9 mouse cellular contexts compared by ENCODE assay signal in the genomic region with DNA sequence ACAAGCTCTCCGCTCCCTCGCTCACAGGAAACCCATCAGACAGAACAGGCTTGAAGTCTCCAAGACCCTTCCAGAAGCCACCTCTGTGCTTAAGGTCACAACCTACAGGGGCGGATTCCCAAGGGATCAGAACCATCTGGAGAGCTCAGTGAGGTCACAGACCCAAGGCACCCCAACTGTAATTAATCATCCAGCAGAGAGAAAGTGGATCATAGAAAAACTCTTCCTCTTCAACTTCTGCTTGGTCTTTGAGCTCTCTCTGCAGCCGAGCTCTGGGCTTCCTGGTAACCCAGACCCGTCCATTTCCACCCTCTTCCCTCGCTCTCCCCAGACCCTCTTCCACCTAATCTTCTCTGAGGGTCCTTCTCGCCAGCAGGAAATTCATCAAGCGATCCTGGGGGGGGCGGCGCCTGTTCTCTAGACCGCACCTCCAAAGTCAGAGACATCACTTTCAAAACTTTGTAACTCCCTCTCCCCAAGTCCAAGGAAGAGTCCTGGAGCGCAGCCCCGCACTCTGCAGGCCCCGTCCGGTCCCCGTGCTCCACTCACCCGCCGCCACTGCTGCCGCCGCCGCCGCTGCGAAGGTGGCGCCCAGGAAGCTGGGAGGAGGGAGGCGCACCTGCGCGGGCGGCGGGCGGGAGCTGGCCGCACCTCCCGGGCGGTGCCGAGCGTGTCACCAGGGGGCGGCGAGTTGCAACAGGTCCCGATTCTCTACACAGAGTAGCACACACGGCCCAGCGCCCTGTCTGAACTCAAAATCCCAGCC. TPM values are rescaled to one million over a fixed set of nuclear protein-coding genes. Genes with fewer than 3 reads are reported as not detected.
DNase-seq lines count a peak whose midpoint lies in the region; ATAC-seq lines count a peak whose summit lies in the region.
"Had no signal": no experiment of that assay in that cellular context is flagged by ENCODE, and none has a peak within 500 bp of the region (broad histone marks: within the 10 kb centered on the region; RNA-seq: fewer than 3 reads in every experiment).

A gene (minus strand): TSS at position 602 of the 766 bp plus-strand sequence.

- H3K36me3 ChIP-seq in heart, embryonic 11.5 days (ENCODE audit: control insufficient read depth, insufficient read depth, low read length), result no peaks in the 10 kb centered on the region
- H3K36me3 ChIP-seq in hindbrain, embryonic 10.5 days, result no peaks in the 10 kb centered on the region
- H3K36me3 ChIP-seq in limb, embryonic 12.5 days, result no peaks in the 10 kb centered on the region
- no peaks in the 10 kb centered on the region for H3K36me3 ChIP-seq in midbrain, embryonic 11.5 days (ENCODE audit: control insufficient read depth, insufficient read depth, low read length)

- H3K4me3 ChIP-seq in heart, embryonic 11.5 days (ENCODE audit: low read depth, low read length), result peak within 1 kb of the TSS; percentile 65
- peak within 1 kb of the TSS; percentile 70 for H3K4me3 ChIP-seq in hindbrain, embryonic 10.5 days
- peak within 1 kb of the TSS; percentile 60 for H3K4me3 ChIP-seq in limb, embryonic 12.5 days (replicated peaks)
- H3K4me3 ChIP-seq in midbrain, embryonic 11.5 days (ENCODE audit: low read depth, low read length), result peak within 1 kb of the TSS; percentile 43

- ATAC-seq in heart, embryonic 11.5 days (replicated peaks; ENCODE audit: insufficient number of reproducible peaks, low FRiP score, low TSS enrichment), result peak; percentile 31; the same call in 1 of the 2 replicates
- peak; percentile 68 for ATAC-seq in common myeloid progenitor, adult 5-6 weeks (replicated peaks; ENCODE audit: low read depth, poor library complexity, severe bottlenecking)
- peak; percentile 82 for ATAC-seq in limb, embryonic 12.5 days (ENCODE audit: insufficient number of reproducible peaks, insufficient read depth, low FRiP score, low TSS enrichment, low read depth)
- peak; percentile 77 for ATAC-seq in midbrain, embryonic 11.5 days (ENCODE audit: low FRiP score)

- 2% methylated on average over 38 of the region's 40 CpGs for WGBS in heart, embryonic 11.5 days (ENCODE audit: insufficient replicate concordance)
- 3% methylated on average over 40 of the region's 40 CpGs for WGBS in hindbrain, embryonic 10.5 days
- whole genome bisulfite sequencing in limb, embryonic 12.5 days, result 1% methylated on average over 40 of the region's 40 CpGs
- WGBS in midbrain, embryonic 11.5 days, result 4% methylated on average over 35 of the region's 40 CpGs

- H3K4me1 ChIP-seq in heart, embryonic 11.5 days (ENCODE audit: control insufficient read depth, insufficient read depth, low read length), result peaks cover 3% of the 10 kb centered on the region; the same call in 1 of the 2 replicates
- peaks cover 13% of the 10 kb centered on the region for H3K4me1 ChIP-seq in hindbrain, embryonic 10.5 days (replicated peaks)
- H3K4me1 ChIP-seq in limb, embryonic 12.5 days (replicated peaks), result peaks cover 6% of the 10 kb centered on the region; the same call in 1 of the 2 replicates
- peaks cover 2% of the 10 kb centered on the region; the same call in 1 of the 2 replicates for H3K4me1 ChIP-seq in midbrain, embryonic 11.5 days (ENCODE audit: control insufficient read depth, insufficient read depth, low read length)

- DNase-seq in heart, adult 11 months, result no peak
- DNase-seq in hindbrain, embryonic 10.5 days (ENCODE audit: low spot score), result peak; percentile 40
- DNase-seq in midbrain, embryonic 11.5 days (ENCODE audit: low spot score, missing footprints), result peak; percentile 92
- DNase-seq in thymus, postnatal 36 days, result peak; percentile 17 to 28
- DNase-seq in natural killer cell, adult 2 months (ENCODE audit: low spot score in 2 of 2), result no peak

- H3K27ac ChIP-seq in heart, embryonic 11.5 days (ENCODE audit: low read depth, low read length), result no peak within 1 kb of the TSS
- H3K27ac ChIP-seq in hindbrain, embryonic 10.5 days, result peak within 1 kb of the TSS; percentile 81
- peak within 1 kb of the TSS; percentile 8; the same call in 1 of the 2 replicates for H3K27ac ChIP-seq in limb, embryonic 12.5 days
- no peak within 1 kb of the TSS for H3K27ac ChIP-seq in midbrain, embryonic 11.5 days (ENCODE audit: low read depth, low read length)

- H3K27me3 ChIP-seq in heart, embryonic 11.5 days (ENCODE audit: control insufficient read depth, insufficient read depth, low read length), result no peaks in the 10 kb centered on the region
- peaks cover 23% of the 10 kb centered on the region; the same call in 1 of the 2 replicates for H3K27me3 ChIP-seq in hindbrain, embryonic 10.5 days (ENCODE audit: insufficient read depth, poor library complexity, severe bottlenecking)
- peaks cover 26% of the 10 kb centered on the region for H3K27me3 ChIP-seq in limb, embryonic 12.5 days
- H3K27me3 ChIP-seq in midbrain, embryonic 11.5 days (ENCODE audit: control insufficient read depth, insufficient read depth, low read length), result no peaks in the 10 kb centered on the region; the same call in 1 of the 2 replicates

- peak within 1 kb of the TSS; percentile 99 for H3K4me2 ChIP-seq in heart, embryonic 11.5 days
- H3K4me2 ChIP-seq in limb, embryonic 12.5 days, result peak within 1 kb of the TSS; percentile 99
- peak within 1 kb of the TSS; percentile 94 for H3K4me2 ChIP-seq in midbrain, embryonic 11.5 days

- H3K9me3 ChIP-seq in heart, embryonic 11.5 days (replicated peaks; ENCODE audit: control insufficient read depth, low read length), result no peaks in the 10 kb centered on the region
- H3K9me3 ChIP-seq in hindbrain, embryonic 10.5 days, result no peaks in the 10 kb centered on the region
- no peaks in the 10 kb centered on the region for H3K9me3 ChIP-seq in limb, embryonic 12.5 days
- H3K9me3 ChIP-seq in midbrain, embryonic 11.5 days (ENCODE audit: control insufficient read depth, low read length), result no peaks in the 10 kb centered on the region

- H3K9ac ChIP-seq in heart, embryonic 11.5 days (ENCODE audit: low read depth, low read length), result peak within 1 kb of the TSS; percentile 69
- peak within 1 kb of the TSS; percentile 63 for H3K9ac ChIP-seq in limb, embryonic 12.5 days (replicated peaks)
- peak within 1 kb of the TSS; percentile 39 for H3K9ac ChIP-seq in midbrain, embryonic 11.5 days (ENCODE audit: low read length)

RNA-seq across cellular contexts. Expression of the gene that starts here (rescaled TPM):
- 0.80 and 0.84 TPM in 2 replicates for polyA plus RNA-seq in heart, embryonic 11.5 days (2014; fragmentation: Nextera tagmentation; extraction: Ambion mirVana)
- total RNA-seq in common myeloid progenitor, adult 5-6 weeks (2017), result not detected in 2 replicates
- 0.10 and 0.47 TPM in 2 replicates for polyA plus RNA-seq in hindbrain, embryonic 10.5 days (2016; fragmentation: Nextera tagmentation; extraction: Ambion mirVana)
- polyA plus RNA-seq in limb, embryonic 12.5 days (2016; fragmentation: Nextera tagmentation; extraction: Ambion mirVana), result 1.1 and 1.8 TPM in 2 replicates
- 0.25 TPM in 1 of 2 replicates, not detected in the other for polyA plus RNA-seq in midbrain, embryonic 11.5 days (2014; fragmentation: Nextera tagmentation; extraction: Ambion mirVana)
- polyA plus RNA-seq: Patski had no signal

Comparison
In these comparisons a context has a peak if more than half of its experiments do, and no peak if none do; other contexts are left out.
1. Peak in ATAC-seq, H3K4me3 ChIP-seq, H3K9ac ChIP-seq and H3K4me2 ChIP-seq in heart, embryonic 11.5 days; RNA of the gene not detected or under 1 TPM.
2. Peak in ATAC-seq in common myeloid progenitor, adult 5-6 weeks; RNA of the gene not detected or under 1 TPM.
3. Peak in DNase-seq, H3K4me3 ChIP-seq and H3K27ac ChIP-seq in hindbrain, embryonic 10.5 days; RNA of the gene not detected or under 1 TPM.
4. Peak in DNase-seq, ATAC-seq, H3K4me3 ChIP-seq, H3K9ac ChIP-seq and H3K4me2 ChIP-seq in midbrain, embryonic 11.5 days; RNA of the gene not detected or under 1 TPM.
5. ATAC-seq: peak in every context shown above with its lines; median percentile 82 in limb, embryonic 12.5 days; 77 in midbrain, embryonic 11.5 days; 68 in common myeloid progenitor, adult 5-6 weeks; 31 in heart, embryonic 11.5 days.
6. DNase-seq: peak in thymus, postnatal 36 days (2 of 2); none in heart, adult 11 months (single experiment) and natural killer cell, adult 2 months (0 of 2).
7. Peak in every context shown above with its lines, with median percentiles within 50 percentile points of each other: H3K4me2 ChIP-seq, H3K4me3 ChIP-seq and H3K9ac ChIP-seq.